Mouse (Mus musculus): ENCODE results near the gene Rmnd5b. TPM values are rescaled to one million over a fixed set of nuclear protein-coding genes. Genes with fewer than 3 reads are reported as not detected.
A peak's percentile ranks its signal among the peaks of the same experiment; 100 is the strongest.

The Rmnd5b gene
- polyA plus RNA-seq, 1 experiment from 2014 or later = 16.0 TPM

DNA sequence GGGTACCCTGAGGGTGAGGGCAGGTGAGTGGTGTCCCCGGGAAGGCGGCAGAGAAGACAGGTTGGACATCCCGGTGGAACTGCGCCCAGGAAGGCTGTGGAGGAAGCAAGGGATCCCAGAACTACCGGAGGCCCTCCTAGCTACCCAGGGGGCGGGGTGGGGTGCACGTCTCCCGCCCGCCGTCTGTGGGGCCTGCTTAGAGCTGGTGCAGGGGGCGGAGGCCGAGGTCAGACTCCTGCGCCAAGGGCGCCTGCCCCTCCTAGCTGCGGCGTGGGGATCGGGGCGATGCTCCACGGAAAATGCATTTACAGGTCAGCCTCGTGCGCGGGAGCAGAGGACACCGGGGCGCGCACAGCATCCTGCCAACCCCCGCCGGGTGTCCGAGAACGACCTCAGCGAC, 14.6 kb upstream of the Rmnd5b start:
- 1% methylated on average over 22 of the region's 30 CpGs for WGBS (ENCODE audit: insufficient replicate concordance)
- H3K9me3 ChIP-seq (ENCODE audit: low read length) = no peaks in the 10 kb centered on the region
- H3K27me3 ChIP-seq (ENCODE audit: insufficient read depth, low read length) = peaks cover 11% of the 10 kb centered on the region
- TF ChIP-seq EP300 (IDR thresholded peaks at IDR 0.05; ENCODE audit: low read depth) = no peak
- no peak for TF ChIP-seq CTCF (IDR thresholded peaks at IDR 0.05; ENCODE audit: low read depth)
- H3K9ac ChIP-seq (replicated peaks) = peak overlapping the region; percentile 67
- DNase-seq (no peak), ATAC-seq (peak; percentile 12)
- H3K4me1 ChIP-seq (ENCODE audit: insufficient read depth) = peaks cover 17% of the 10 kb centered on the region
- peak overlapping the region; percentile 80 for H3K4me2 ChIP-seq (ENCODE audit: low read depth, low read length)
- peak overlapping the region; percentile 59 for H3K4me3 ChIP-seq (ENCODE audit: low read depth, low read length)
- H3K36me3 ChIP-seq (replicated peaks; ENCODE audit: insufficient read depth, low read length) = 0 out of 2 replicates have a peak, but pooled peaks cover 1% of the 10 kb centered on the region
- no peak overlapping the region for H3K27ac ChIP-seq (ENCODE audit: low read depth)

DNA sequence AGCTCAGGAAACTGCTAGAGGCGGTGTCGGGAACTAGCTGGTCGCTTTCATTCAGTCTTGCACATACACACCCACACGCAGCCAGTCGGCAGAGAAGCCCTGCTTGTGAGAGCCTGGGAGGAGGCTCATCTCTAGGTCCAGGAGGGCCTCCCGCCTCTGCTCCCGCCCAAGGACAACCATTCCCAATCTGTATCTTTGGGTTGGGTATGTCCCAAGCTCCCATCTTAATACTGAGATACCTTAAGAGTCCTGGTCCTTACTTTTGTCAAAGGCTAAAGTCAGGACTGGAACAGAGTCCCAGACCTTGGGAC, 14.1 kb upstream of the Rmnd5b start:
- ATAC-seq = no peak
- 4% methylated on average over 7 of the region's 7 CpGs for WGBS (ENCODE audit: insufficient replicate concordance)
- Histone ChIP-seq H3K4me1 (ENCODE audit: insufficient read depth) (peaks cover 17% of the 10 kb centered on the region), H3K9me3 (ENCODE audit: low read length) (no peaks in the 10 kb centered on the region), H3K27ac (ENCODE audit: low read depth) (no peak overlapping the region), H3K9ac (replicated peaks) (peak overlapping the region; percentile 67), H3K36me3 (replicated peaks; ENCODE audit: insufficient read depth, low read length) (peaks cover 4% of the 10 kb centered on the region; the same call in 1 of the 2 replicates), H3K4me2 (ENCODE audit: low read depth, low read length) (peak overlapping the region; percentile 80), H3K4me3 (ENCODE audit: low read depth, low read length) (peak overlapping the region; percentile 59), H3K27me3 (ENCODE audit: insufficient read depth, low read length) (peaks cover 11% of the 10 kb centered on the region)
- no peak for TF ChIP-seq CTCF (IDR thresholded peaks at IDR 0.05; ENCODE audit: low read depth)
- TF ChIP-seq EP300 (IDR thresholded peaks at IDR 0.05; ENCODE audit: low read depth) = no peak
- DNase-seq = no peak

DNA sequence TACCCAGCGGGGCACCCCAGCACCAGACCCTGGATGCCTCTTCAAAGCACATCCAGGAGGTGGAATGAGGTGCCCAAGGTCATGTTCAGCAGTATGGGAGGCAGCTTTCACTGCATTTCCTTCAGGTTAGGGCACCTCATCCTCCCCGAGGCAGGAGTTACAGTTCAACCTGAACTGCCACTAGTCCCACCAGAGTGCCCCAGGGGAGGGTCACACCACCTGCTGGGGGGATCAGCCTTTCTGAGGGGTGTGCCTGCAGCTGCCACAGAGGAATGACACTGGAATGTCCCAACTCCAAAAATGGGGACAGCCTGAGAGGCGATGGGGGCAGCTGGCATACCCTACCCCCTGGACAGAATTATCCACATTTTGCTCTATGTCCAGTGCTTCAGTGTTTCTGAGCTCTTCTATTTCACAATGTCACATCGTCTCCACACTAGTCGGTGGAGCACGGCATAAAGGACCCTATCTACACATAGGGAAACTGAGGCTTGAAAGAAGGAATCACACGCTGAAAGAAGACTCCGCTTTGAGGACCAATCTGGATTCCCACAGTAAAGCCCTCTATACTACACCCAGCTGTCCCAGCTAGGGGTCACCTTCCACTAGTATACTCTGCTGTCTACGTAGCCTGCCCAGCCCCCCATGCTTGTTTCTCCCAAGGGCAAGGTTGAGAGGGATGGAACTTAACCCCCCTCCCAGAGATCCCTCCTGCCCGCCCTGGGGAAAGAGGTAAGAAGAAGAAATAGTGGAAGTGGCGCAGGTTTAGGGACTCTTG, 13.6 kb upstream of the Rmnd5b start:
- peaks cover 11% of the 10 kb centered on the region for H3K27me3 ChIP-seq (ENCODE audit: insufficient read depth, low read length)

DNA sequence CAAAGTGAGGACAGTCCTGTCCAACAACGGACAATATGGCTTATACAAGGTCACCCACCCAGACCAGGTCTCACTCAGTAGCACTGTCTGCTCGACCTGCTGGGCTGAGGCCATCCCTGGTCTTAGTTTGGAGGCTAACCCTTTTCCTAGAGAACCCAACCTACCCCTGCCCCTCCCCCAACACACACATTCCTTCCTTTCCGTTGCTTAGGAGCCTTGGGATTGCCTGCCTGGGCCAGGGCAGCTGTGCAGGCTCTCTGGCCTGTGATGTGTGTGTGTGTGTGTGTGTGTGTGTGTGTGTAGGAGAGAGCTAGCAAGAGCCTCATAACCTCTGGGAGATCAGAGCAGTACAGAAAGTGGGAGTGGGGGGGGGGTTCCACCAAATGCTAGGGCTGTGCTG, 12.9 kb upstream of the Rmnd5b start:
- Histone ChIP-seq H3K4me3 (ENCODE audit: low read depth, low read length) (no peak overlapping the region), H3K9me3 (ENCODE audit: low read length) (no peaks in the 10 kb centered on the region), H3K9ac (replicated peaks) (no peak overlapping the region), H3K27ac (ENCODE audit: low read depth) (no peak overlapping the region), H3K4me2 (ENCODE audit: low read depth, low read length) (peak overlapping the region; percentile 80; the same call in 1 of the 2 replicates), H3K27me3 (ENCODE audit: insufficient read depth, low read length) (peaks cover 11% of the 10 kb centered on the region), H3K36me3 (replicated peaks; ENCODE audit: insufficient read depth, low read length) (peaks cover 4% of the 10 kb centered on the region; the same call in 1 of the 2 replicates), H3K4me1 (ENCODE audit: insufficient read depth) (peaks cover 22% of the 10 kb centered on the region)
- DNase-seq (no peak), ATAC-seq (no peak)
- no peak for TF ChIP-seq EP300 (IDR thresholded peaks at IDR 0.05; ENCODE audit: low read depth)
- no peak for TF ChIP-seq CTCF (IDR thresholded peaks at IDR 0.05; ENCODE audit: low read depth)
- WGBS (ENCODE audit: insufficient replicate concordance) = 55% methylated on average over 3 of the region's 3 CpGs

More for the DNA sequence above, 13.6 kb upstream of the Rmnd5b start:
- TF ChIP-seq EP300 (IDR thresholded peaks at IDR 0.05; ENCODE audit: low read depth) (no peak), CTCF (IDR thresholded peaks at IDR 0.05; ENCODE audit: low read depth) (no peak)
- no peak for DNase-seq
- peaks cover 4% of the 10 kb centered on the region; the same call in 1 of the 2 replicates for H3K36me3 ChIP-seq (replicated peaks; ENCODE audit: insufficient read depth, low read length)
- H3K4me3 ChIP-seq (ENCODE audit: low read depth, low read length) = peak overlapping the region; percentile 59
- WGBS (ENCODE audit: insufficient replicate concordance) = 36% methylated on average over 11 of the region's 11 CpGs
- H3K9me3 ChIP-seq (ENCODE audit: low read length) = no peaks in the 10 kb centered on the region
- peak overlapping the region; percentile 16; the same call in 1 of the 2 replicates for H3K27ac ChIP-seq (ENCODE audit: low read depth)
- peak overlapping the region; percentile 67; the same call in 1 of the 2 replicates for H3K9ac ChIP-seq (replicated peaks)
- peaks cover 20% of the 10 kb centered on the region for H3K4me1 ChIP-seq (ENCODE audit: insufficient read depth)
- H3K4me2 ChIP-seq (ENCODE audit: low read depth, low read length) = peak overlapping the region; percentile 80
- no peak for ATAC-seq

DNA sequence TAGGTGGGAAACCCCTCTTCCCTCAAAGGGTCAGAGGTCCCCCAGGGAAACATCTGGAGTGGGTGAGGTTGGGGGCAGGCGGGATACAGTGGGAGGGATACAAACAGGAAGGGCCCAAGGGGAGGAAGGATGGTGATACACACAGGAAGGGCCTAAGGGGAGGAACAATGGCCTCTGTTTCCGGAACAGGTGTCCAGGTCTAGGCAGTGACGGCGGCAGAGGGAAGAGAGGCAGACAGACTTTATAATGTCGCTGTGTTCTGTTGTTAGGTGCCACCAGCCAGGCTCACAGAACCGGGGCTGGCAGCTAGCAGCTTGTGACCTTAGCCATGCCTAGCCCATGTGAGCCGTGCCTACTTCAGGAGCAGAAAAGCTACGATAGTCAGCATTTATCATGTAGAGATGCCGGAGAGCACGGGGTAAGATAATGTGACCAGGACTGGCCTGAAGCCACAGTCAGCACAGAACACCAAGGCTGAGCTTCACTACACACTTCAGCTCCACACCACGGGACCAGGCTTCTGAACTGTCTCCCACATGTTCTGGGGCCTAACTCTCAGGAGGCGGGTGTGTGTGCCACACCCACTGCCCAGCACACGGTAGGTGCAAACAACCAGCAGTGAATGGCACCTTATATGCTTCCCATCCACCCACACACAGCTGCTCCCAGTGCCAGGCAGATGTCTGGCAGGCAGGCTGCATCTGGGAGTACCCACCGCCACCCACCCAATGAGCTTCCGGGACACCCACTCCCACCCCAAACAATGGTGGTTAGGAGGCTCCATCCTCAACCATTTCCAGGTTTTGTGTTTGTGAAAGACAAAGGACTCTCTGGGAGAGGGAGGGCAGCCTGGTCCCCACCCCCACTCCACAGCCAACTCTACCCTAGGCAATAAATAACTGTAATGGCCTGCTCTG, 11.3 kb upstream of the Rmnd5b start:
- Histone ChIP-seq H3K4me1 (ENCODE audit: insufficient read depth) (peaks cover 22% of the 10 kb centered on the region), H3K27ac (ENCODE audit: low read depth) (peak overlapping the region; percentile 79), H3K27me3 (ENCODE audit: insufficient read depth, low read length) (peaks cover 11% of the 10 kb centered on the region), H3K9ac (replicated peaks) (no peak overlapping the region; the same call in 1 of the 2 replicates), H3K36me3 (replicated peaks; ENCODE audit: insufficient read depth, low read length) (peaks cover 4% of the 10 kb centered on the region; the same call in 1 of the 2 replicates), H3K4me2 (ENCODE audit: low read depth, low read length) (peak overlapping the region; percentile 48), H3K9me3 (ENCODE audit: low read length) (no peaks in the 10 kb centered on the region), H3K4me3 (ENCODE audit: low read depth, low read length) (no peak overlapping the region)
- DNase-seq (peak; percentile 39), ATAC-seq (peak; percentile 43)
- TF ChIP-seq CTCF (IDR thresholded peaks at IDR 0.05; ENCODE audit: low read depth) (no peak), EP300 (IDR thresholded peaks at IDR 0.05; ENCODE audit: low read depth) (no peak)
- WGBS (ENCODE audit: insufficient replicate concordance) = 44% methylated on average over 15 of the region's 15 CpGs

DNA sequence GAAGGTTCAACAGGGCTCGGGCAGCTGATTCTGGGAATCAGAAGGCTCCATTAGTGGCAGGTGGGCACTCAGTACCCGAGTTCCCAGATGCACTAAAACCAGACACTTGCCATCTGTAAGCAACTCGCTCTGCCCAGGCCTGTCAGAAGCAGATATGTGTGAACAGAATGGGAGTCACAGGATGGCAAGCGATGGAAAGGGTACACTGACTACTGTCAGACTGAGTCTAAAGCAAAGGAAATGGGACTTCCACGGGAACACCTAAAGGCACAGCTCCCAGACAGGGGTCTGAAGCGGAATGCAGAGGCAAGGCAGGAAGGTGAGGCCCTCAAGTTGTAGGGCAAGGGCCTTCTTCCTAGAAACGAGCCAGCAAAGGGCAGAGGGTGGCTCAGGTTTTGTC, 10.5 kb upstream of the Rmnd5b start:
- Histone ChIP-seq H3K4me3 (ENCODE audit: low read depth, low read length) (no peak overlapping the region), H3K4me1 (ENCODE audit: insufficient read depth) (peaks cover 22% of the 10 kb centered on the region), H3K4me2 (ENCODE audit: low read depth, low read length) (no peak overlapping the region), H3K9ac (replicated peaks) (no peak overlapping the region), H3K27me3 (ENCODE audit: insufficient read depth, low read length) (peaks cover 11% of the 10 kb centered on the region), H3K27ac (ENCODE audit: low read depth) (peak overlapping the region; percentile 79; the same call in 1 of the 2 replicates), H3K36me3 (replicated peaks; ENCODE audit: insufficient read depth, low read length) (peaks cover 4% of the 10 kb centered on the region; the same call in 1 of the 2 replicates), H3K9me3 (ENCODE audit: low read length) (no peaks in the 10 kb centered on the region)
- WGBS (ENCODE audit: insufficient replicate concordance) = 68% methylated on average over 7 of the region's 7 CpGs
- no peak for ATAC-seq
- DNase-seq = no peak
- TF ChIP-seq EP300 (IDR thresholded peaks at IDR 0.05; ENCODE audit: low read depth) (no peak), CTCF (IDR thresholded peaks at IDR 0.05; ENCODE audit: low read depth) (no peak)
